Mouse (Mus musculus) liver, adult 2 months (tissue): Measurements from ENCODE around the gene Cdkl1.

ENCODE experiments used
- CTCF ChIP-seq: fragments of 200-500 bp; IDR thresholded peaks from 2 replicates; pipeline ENCODE4 v1.5.1; 2011; ENCODE audit warnings: low read depth, low read length, control low read depth
- POLR2A ChIP-seq: fragments of 200-500 bp; IDR thresholded peaks from 2 replicates; pipeline ENCODE4 v1.6.1; 2011; ENCODE audit warnings: low read length, control low read depth; ENCODE audit not compliant: insufficient read depth; ENCODE audit errors: extremely low read depth

GRCm38 (mm10) chr12:69753936-69754335 is 37.1 kb downstream of the Cdkl1 start:
- TF ChIP-seq CTCF (no peak), POLR2A (no peak)
